Mouse (Mus musculus): Measurements from ENCODE around the gene 2410137M14Rik.

DNA sequence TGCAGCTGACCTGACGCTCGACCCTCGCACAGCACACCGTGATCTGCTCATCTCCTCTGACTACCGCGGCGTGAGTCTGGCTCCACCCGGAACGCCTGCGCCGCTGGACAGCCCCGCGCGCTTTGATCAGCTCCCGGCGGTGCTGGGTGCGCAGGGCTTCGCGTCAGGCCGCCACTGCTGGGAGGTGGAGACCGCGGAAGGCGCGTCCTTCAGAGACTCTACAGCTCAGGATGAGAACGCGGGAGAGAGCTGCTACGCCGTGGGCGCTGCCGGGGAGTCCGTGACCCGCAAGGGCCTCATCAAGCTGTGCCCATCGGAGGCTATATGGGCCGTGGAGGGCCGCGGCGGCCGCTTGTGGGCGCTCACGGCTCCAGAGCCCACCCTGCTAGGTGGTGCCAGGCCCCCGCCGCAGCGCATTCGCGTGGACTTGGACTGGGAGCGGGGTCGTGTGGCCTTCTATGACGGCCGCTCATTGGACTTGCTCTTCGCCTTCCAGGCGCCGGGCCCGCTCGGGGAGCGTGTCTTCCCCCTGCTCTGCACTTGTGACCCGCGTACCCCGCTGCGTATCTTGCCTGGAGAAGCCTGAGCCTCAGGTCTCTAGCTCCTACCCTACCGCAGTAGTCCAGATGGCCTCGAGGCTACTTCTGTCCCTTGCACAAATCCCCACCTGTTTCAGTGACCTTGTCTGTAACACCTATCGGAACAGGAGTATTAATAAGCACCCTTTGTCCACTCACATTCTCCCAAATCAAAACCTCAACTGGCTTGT is 33.8 kb downstream of the 2410137M14Rik start:
- TF ChIP-seq CTCF (IDR thresholded peaks at IDR 0.05; ENCODE audit: borderline replicate concordance, extremely low read depth, insufficient read depth, insufficient read length), result peak; percentile 37; the same call in 1 of the 2 replicates
- TF ChIP-seq POLR2A (IDR thresholded peaks at IDR 0.05; ENCODE audit: borderline replicate concordance, extremely low read depth, insufficient read depth, insufficient read length, poor library complexity, severe bottlenecking), result 0 out of 2 replicates have a peak, but pooled peaks have one; percentile 11
